Mouse (Mus musculus): Measurements from ENCODE around the gene Afap1l2.

DNA sequence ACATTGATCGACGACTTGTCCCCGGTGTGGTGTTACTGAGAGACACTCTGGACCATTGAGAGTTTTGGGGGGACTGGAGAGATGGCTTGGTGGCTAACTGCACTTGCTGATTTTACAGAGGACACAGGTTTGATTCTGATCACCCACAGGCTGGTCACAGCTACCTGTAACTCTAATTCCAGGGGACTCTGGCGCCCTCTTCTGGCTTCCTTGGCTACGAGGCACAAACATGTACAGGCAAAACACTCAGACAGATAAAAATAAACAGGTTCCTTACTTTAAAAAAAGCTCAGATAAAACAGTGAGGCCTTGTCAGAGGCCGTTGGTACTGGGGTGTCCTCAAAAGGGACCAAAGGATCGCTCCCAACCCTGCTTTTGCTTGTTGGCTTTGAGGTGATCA lies 72.3 kb downstream of the Afap1l2 start:
- TF ChIP-seq EP300 (IDR thresholded peaks at IDR 0.05) (no peak), CTCF (IDR thresholded peaks at IDR 0.05) (peak; percentile 39)

All from lung, postnatal 0 days (tissue).